25 mouse cellular contexts compared by ENCODE assay signal in genomic region chr11:50312803-50313202, GRCm38 (mm10). TPM values are rescaled to one million over a fixed set of nuclear protein-coding genes. Genes with fewer than 3 reads are reported as not detected.
"Had no signal": no experiment of that assay in that cellular context is flagged by ENCODE, and none has a peak within 500 bp of the region (broad histone marks: within the 10 kb centered on the region; RNA-seq: fewer than 3 reads in every experiment).

No protein-coding gene starts in this region.

- ATAC-seq: intestine, embryonic 15.5 days; lung, postnatal 0 days; midbrain, embryonic 15.5 days had no signal

- H3K9me3 ChIP-seq: intestine, embryonic 15.5 days; limb, embryonic 10.5 days; limb, embryonic 13.5 days; liver, embryonic 13.5 days; midbrain, embryonic 12.5 days; midbrain, embryonic 15.5 days; neural tube, embryonic 13.5 days had no signal

- DNase-seq: kidney, adult 18-20 months; kidney, adult 9 months; kidney, postnatal 14 days; kidney, postnatal 4 days; liver; liver, embryonic 13.5 days; lung, embryonic 14.5 days; lung, postnatal 4 days; thymus, postnatal 25 days had no signal

- H3K9ac ChIP-seq: intestine, embryonic 15.5 days; limb, embryonic 13.5 days; liver, embryonic 13.5 days; lung, embryonic 14.5 days; midbrain, embryonic 12.5 days; midbrain, embryonic 15.5 days; neural tube, embryonic 13.5 days had no signal

- H3K4me2 ChIP-seq: intestine, embryonic 15.5 days; limb, embryonic 13.5 days; liver, embryonic 13.5 days; lung, embryonic 14.5 days; midbrain, embryonic 12.5 days; midbrain, embryonic 15.5 days; neural tube, embryonic 13.5 days had no signal

- H3K4me3 ChIP-seq: intestine, embryonic 15.5 days; limb, embryonic 10.5 days; limb, embryonic 13.5 days; liver, embryonic 13.5 days; midbrain, embryonic 12.5 days; midbrain, embryonic 15.5 days; myocyte; neural tube, embryonic 13.5 days had no signal

- H3K4me1 ChIP-seq: intestine, embryonic 15.5 days; limb, embryonic 10.5 days; limb, embryonic 13.5 days; midbrain, embryonic 12.5 days; midbrain, embryonic 15.5 days had no signal

- H3K27me3 ChIP-seq: intestine, embryonic 15.5 days; limb, embryonic 13.5 days; liver, embryonic 13.5 days; midbrain, embryonic 12.5 days; midbrain, embryonic 15.5 days; neural tube, embryonic 13.5 days had no signal

- H3K27ac ChIP-seq: intestine, embryonic 15.5 days; limb, embryonic 10.5 days; limb, embryonic 13.5 days; liver, embryonic 13.5 days; midbrain, embryonic 12.5 days; midbrain, embryonic 15.5 days; neural tube, embryonic 13.5 days had no signal

RNA-seq across cellular contexts. Expression of gene Cby3, which starts 41.5 kb away (rescaled TPM):
- total RNA-seq: layer of hippocampus, adult 18-20 months; layer of hippocampus, postnatal 14 days; left cerebral cortex, adult 8-10 months; monocyte, adult 5-6 weeks; neutrophil, adult 5-6 weeks had no signal
- polyA plus RNA-seq: liver, embryonic 13.5 days; liver, embryonic 16.5 days; midbrain, embryonic 12.5 days; myocyte; spleen, adult 2 months; thymus, postnatal 0 days had no signal
